Mouse (Mus musculus): ENCODE results near the gene Npr2.
A peak's percentile ranks its signal among the peaks of the same experiment; 100 is the strongest.

- peak; percentile 60 for TF ChIP-seq CTCF (IDR thresholded peaks at IDR 0.05; ENCODE audit: low read depth, low read length)
- TF ChIP-seq POLR2A (IDR thresholded peaks at IDR 0.05; ENCODE audit: insufficient read depth, low read length): no peak
Measured at GRCm38 (mm10) chr4:43672070-43672469, 40.3 kb downstream of the Npr2 start.

Data from ES-Bruce4 (cell line).